Mouse (Mus musculus): Measurements from ENCODE around the gene Ciapin1. TPM values are rescaled to one million over a fixed set of nuclear protein-coding genes. Genes with fewer than 3 reads are reported as not detected.

The Ciapin1 gene
- polyA plus RNA-seq, 1 experiment from 2014 or later, result 193 TPM

Other genes starting within 250 kb of the Ciapin1 start
- 43.8 and 47.1 TPM in 2 replicates for gene Rspry1, start 236.4 kb downstream of the Ciapin1 start, polyA plus RNA-seq (2016; fragmentation: Nextera tagmentation; extraction: Ambion mirVana)
- 82.6 and 93.1 TPM in 2 replicates for gene Fam192a, start 236.4 kb downstream of the Ciapin1 start, polyA plus RNA-seq (2016; fragmentation: Nextera tagmentation; extraction: Ambion mirVana)
- gene Arl2bp, start 171.8 kb downstream of the Ciapin1 start, polyA plus RNA-seq (2016; fragmentation: Nextera tagmentation; extraction: Ambion mirVana), result 179 and 184 TPM in 2 replicates
- gene Pllp, start 142.1 kb downstream of the Ciapin1 start, polyA plus RNA-seq (2016; fragmentation: Nextera tagmentation; extraction: Ambion mirVana), result 0.27 and 0.34 TPM in 2 replicates
- not detected in 2 replicates for gene Ccl22, start 92.8 kb downstream of the Ciapin1 start, polyA plus RNA-seq (2016; fragmentation: Nextera tagmentation; extraction: Ambion mirVana)
- 4.5 and 5.5 TPM in 2 replicates for gene Cx3cl1, start 66.3 kb downstream of the Ciapin1 start, polyA plus RNA-seq (2016; fragmentation: Nextera tagmentation; extraction: Ambion mirVana)
- gene Ccl17, start 27.9 kb downstream of the Ciapin1 start, polyA plus RNA-seq (2016; fragmentation: Nextera tagmentation; extraction: Ambion mirVana), result not detected in 2 replicates
- 48.1 and 49.6 TPM in 2 replicates for gene Coq9, start within 50 bp of the Ciapin1 start, polyA plus RNA-seq (2016; fragmentation: Nextera tagmentation; extraction: Ambion mirVana)
- gene Polr2c, start 19.1 kb upstream of the Ciapin1 start, polyA plus RNA-seq (2016; fragmentation: Nextera tagmentation; extraction: Ambion mirVana), result 180 and 184 TPM in 2 replicates
- gene Dok4, start 38.0 kb upstream of the Ciapin1 start, polyA plus RNA-seq (2016; fragmentation: Nextera tagmentation; extraction: Ambion mirVana), result 16.3 and 16.8 TPM in 2 replicates
- 23.0 and 24.1 TPM in 2 replicates for gene Ccdc102a, start 79.7 kb upstream of the Ciapin1 start, polyA plus RNA-seq (2016; fragmentation: Nextera tagmentation; extraction: Ambion mirVana)
- gene Adgrg5, start 85.3 kb upstream of the Ciapin1 start, polyA plus RNA-seq (2016; fragmentation: Nextera tagmentation; extraction: Ambion mirVana), result 0.30 and 0.51 TPM in 2 replicates
- gene Adgrg1, start 136.4 kb upstream of the Ciapin1 start, polyA plus RNA-seq (2016; fragmentation: Nextera tagmentation; extraction: Ambion mirVana), result 32.9 and 38.2 TPM in 2 replicates
- 3.1 and 3.5 TPM in 2 replicates for gene Adgrg3, start 179.3 kb upstream of the Ciapin1 start, polyA plus RNA-seq (2016; fragmentation: Nextera tagmentation; extraction: Ambion mirVana)
- gene Drc7, start 216.7 kb upstream of the Ciapin1 start, polyA plus RNA-seq (2016; fragmentation: Nextera tagmentation; extraction: Ambion mirVana), result 0.10 and 0.15 TPM in 2 replicates
- 30.5 and 33.3 TPM in 2 replicates for gene Katnb1, start 242.8 kb upstream of the Ciapin1 start, polyA plus RNA-seq (2016; fragmentation: Nextera tagmentation; extraction: Ambion mirVana)

Measured in embryonic facial prominence, embryonic 10.5 days (tissue).